17 mouse cellular contexts compared by ENCODE assay signal in genomic region chr13:91471980-91472379, GRCm38 (mm10).
"Had no signal": no experiment of that assay in that cellular context is flagged by ENCODE, and none has a peak within 500 bp of the region (broad histone marks: within the 10 kb centered on the region; RNA-seq: fewer than 3 reads in every experiment).

No protein-coding gene starts in this region.

- H3K9me3 ChIP-seq: midbrain, embryonic 10.5 days; midbrain, embryonic 12.5 days; neural tube, embryonic 13.5 days; neural tube, embryonic 15.5 days had no signal

- H3K4me2 ChIP-seq: lung, embryonic 14.5 days; midbrain, embryonic 12.5 days; neural tube, embryonic 13.5 days; neural tube, embryonic 15.5 days had no signal

- H3K36me3 ChIP-seq: midbrain, embryonic 10.5 days; midbrain, embryonic 12.5 days; neural tube, embryonic 13.5 days; neural tube, embryonic 15.5 days had no signal

- H3K4me3 ChIP-seq: midbrain, embryonic 10.5 days; midbrain, embryonic 12.5 days; myocyte; neural tube, embryonic 13.5 days; neural tube, embryonic 15.5 days had no signal

- H3K9ac ChIP-seq: lung, embryonic 14.5 days; midbrain, embryonic 12.5 days; neural tube, embryonic 13.5 days; neural tube, embryonic 15.5 days had no signal

- DNase-seq: lung, embryonic 14.5 days; lung, postnatal 10 days; lung, postnatal 4 days; midbrain, embryonic 14.5 days; right cerebral cortex, adult 18-20 months; right cerebral cortex, postnatal 25 days; right cerebral cortex, postnatal 4 days; spleen, adult 18-20 months; thymus, adult 18-20 months; thymus, postnatal 14 days; thymus, postnatal 36 days had no signal

- ATAC-seq: midbrain, embryonic 16.5 days had no signal

- H3K27me3 ChIP-seq: midbrain, embryonic 12.5 days; neural tube, embryonic 13.5 days; neural tube, embryonic 15.5 days had no signal

- H3K27ac ChIP-seq: midbrain, embryonic 10.5 days; midbrain, embryonic 12.5 days; neural tube, embryonic 13.5 days; neural tube, embryonic 15.5 days had no signal
